Comparison of ENCODE assay signal across 13 mouse cellular contexts in genomic region chr16:45644380-45644779, GRCm38 (mm10). TPM values are rescaled to one million over a fixed set of nuclear protein-coding genes. Genes with fewer than 3 reads are reported as not detected.
DNase-seq lines count a peak whose midpoint lies in the region.
"Had no signal": no experiment of that assay in that cellular context is flagged by ENCODE, and none has a peak within 500 bp of the region (broad histone marks: within the 10 kb centered on the region; RNA-seq: fewer than 3 reads in every experiment).

No protein-coding gene starts in this region.

- WGBS in limb, embryonic 10.5 days, result 77% methylated on average over 6 of the region's 6 CpGs

- DNase-seq in gastrocnemius, postnatal 14 days, result peak; percentile 10
- no peak for DNase-seq in gastrocnemius, postnatal 4 days (ENCODE audit: low spot score in 2 of 2)
- DNase-seq in testis, postnatal 14 days (ENCODE audit: low spot score), result peak; percentile 10
- no peak for DNase-seq in testis, postnatal 10 days (ENCODE audit: low spot score)
- peak; percentile 28 for DNase-seq in kidney, postnatal 14 days
- DNase-seq in yolk sac, embryonic 10.5 days (ENCODE audit: low spot score), result peak; percentile 10
- no peak for DNase-seq in limb, embryonic 10.5 days (ENCODE audit: low spot score)
- DNase-seq in urinary bladder, adult 18-20 months (ENCODE audit: low spot score in 2 of 2), result no peak

- H3K27ac ChIP-seq in limb, embryonic 10.5 days, result no peak overlapping the region
- H3K27ac ChIP-seq: macrophage had no signal

- H3K4me3 ChIP-seq in limb, embryonic 10.5 days, result no peak overlapping the region
- H3K4me3 ChIP-seq: erythroblast, embryonic 14.5 days had no signal

- H3K4me1 ChIP-seq in limb, embryonic 10.5 days, result no peaks in the 10 kb centered on the region

- H3K36me3 ChIP-seq in limb, embryonic 10.5 days, result no peaks in the 10 kb centered on the region

- H3K9me3 ChIP-seq in limb, embryonic 10.5 days (replicated peaks), result no peaks in the 10 kb centered on the region

- intact Hi-C loops in gastrocnemius, postnatal 14 days (cut with DNase I; ENCODE audit: low total_unique reads), result no loop called here

- no peaks in the 10 kb centered on the region for H3K27me3 ChIP-seq in limb, embryonic 10.5 days (ENCODE audit: low read depth, poor library complexity, severe bottlenecking)

RNA-seq across cellular contexts. Expression of gene BC016579, which starts 9.5 kb away (rescaled TPM):
- not detected for total RNA-seq in gastrocnemius, postnatal 14 days (2021)
- not detected for total RNA-seq in gastrocnemius, postnatal 4 days (2021)
- 0.11 TPM in 1 of 2 replicates, not detected in the other for polyA plus RNA-seq in limb, embryonic 10.5 days (2016; fragmentation: Nextera tagmentation; extraction: Ambion mirVana)
- total RNA-seq: layer of hippocampus, postnatal 14 days had no signal
- polyA plus RNA-seq: erythroblast, embryonic 14.5 days; heart, embryonic 14.5 days; macrophage had no signal

RNA-seq across cellular contexts. Expression of gene Gcsam, which starts 34.2 kb away (rescaled TPM):
- under 1 TPM; 0.11 to 0.14 TPM for total RNA-seq in gastrocnemius, postnatal 14 days (2021)
- total RNA-seq in gastrocnemius, postnatal 4 days (2021), result under 1 TPM; 0.57 to 0.74 TPM
- polyA plus RNA-seq in limb, embryonic 10.5 days (2016; fragmentation: Nextera tagmentation; extraction: Ambion mirVana), result not detected in 2 replicates
- total RNA-seq: layer of hippocampus, postnatal 14 days had no signal
- polyA plus RNA-seq: erythroblast, embryonic 14.5 days had no signal

RNA-seq across cellular contexts. Expression of gene Tmprss7, which starts 49.1 kb away (rescaled TPM):
- not detected for total RNA-seq in gastrocnemius, postnatal 14 days (2021)
- total RNA-seq in gastrocnemius, postnatal 4 days (2021), result not detected
- 0.18 TPM in 1 of 2 replicates, not detected in the other for polyA plus RNA-seq in limb, embryonic 10.5 days (2016; fragmentation: Nextera tagmentation; extraction: Ambion mirVana)
- polyA plus RNA-seq: erythroblast, embryonic 14.5 days; heart, embryonic 14.5 days; macrophage; stomach, embryonic 14.5 days had no signal

Comparison
In these comparisons a context has a peak if more than half of its experiments do, and no peak if none do; other contexts are left out.
1. DNase-seq: peak in gastrocnemius, postnatal 14 days (single experiment), testis, postnatal 14 days (single experiment), kidney, postnatal 14 days (single experiment) and yolk sac, embryonic 10.5 days (single experiment); none in gastrocnemius, postnatal 4 days (0 of 2), testis, postnatal 10 days (single experiment), limb, embryonic 10.5 days (single experiment) and urinary bladder, adult 18-20 months (0 of 2).